Mouse (Mus musculus) cortical plate, adult 2 months (tissue): ENCODE data around the gene BC107364.
"Not testable (repeated sequence)": the region's sequence is repeated elsewhere in the genome, so short reads cannot be mapped to it uniquely, and the experiment has no call there.

ENCODE experiments used
- CTCF ChIP-seq: fragments of 200-500 bp; IDR thresholded peaks from 2 replicates; pipeline ENCODE4 v1.5.1; 2011; ENCODE audit warnings: mild to moderate bottlenecking, control low read depth, low read length; ENCODE audit not compliant: insufficient read depth; ENCODE audit errors: extremely low read depth
- POLR2A ChIP-seq: fragments of 200-500 bp; IDR thresholded peaks from 2 replicates; pipeline ENCODE4 v1.6.1; 2011; ENCODE audit warnings: mild to moderate bottlenecking, low read length, control low read depth; ENCODE audit not compliant: insufficient read depth; ENCODE audit errors: extremely low read depth

DNA sequence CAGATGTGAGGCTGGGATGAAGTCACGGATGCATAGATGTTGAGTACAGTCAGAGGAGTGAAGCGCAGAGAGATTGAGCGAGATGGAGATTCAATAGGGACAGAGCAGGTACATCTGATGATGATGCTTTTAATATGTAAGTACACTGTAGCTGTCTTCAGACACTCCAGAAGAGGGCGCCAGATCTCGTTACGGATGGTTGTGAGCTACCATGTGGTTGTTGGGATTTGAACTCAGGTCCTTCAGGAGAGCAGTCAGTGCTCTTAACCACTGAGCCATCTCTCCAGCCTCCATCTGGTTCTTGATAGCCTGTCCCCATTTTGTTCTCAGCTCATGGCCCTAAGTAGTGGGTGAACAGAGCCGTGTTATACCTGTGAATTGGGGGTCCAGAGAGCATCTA, 30.9 kb upstream of the BC107364 start:
- TF ChIP-seq POLR2A, CTCF: not testable (repeated sequence)
